Mouse (Mus musculus) layer of hippocampus, postnatal 14 days (tissue): Measurements from ENCODE around the gene Ncapd2. TPM values are rescaled to one million over a fixed set of nuclear protein-coding genes. Genes with fewer than 3 reads are reported as not detected.

ENCODE experiments used
- microRNA-seq, 2 experiments: library from miRNA; unstranded; fragments of <30 nt; microRNA quantifications; one replicate each; pipeline ENCODE4 v1.2.0; 2021
- total RNA-seq, 2 experiments: library from RNA; stranded (reverse); gene quantifications; 2 replicates each; pipeline ENCODE4 v1.2.3; 2021

Gene Ncapd2
- total RNA-seq, 2 experiments from 2014 or later: 26.8 to 29.8 TPM

Small RNAs within 50 kb of the gene (microRNA-seq; reads per million reads assigned to microRNA genes)
- gene Mir3098 (0.28 to 1.6 reads per million in 2 experiments), gene Mir8113 (0 reads per million in 2 experiments)

Other genes starting within 250 kb of the Ncapd2 start
- 100 to 1,000 TPM; 125 to 128 TPM for gene Cops7a, start 226.2 kb downstream of the Ncapd2 start, total RNA-seq
- 100 to 1,000 TPM; 119 to 120 TPM for gene Pianp, start 195.0 kb downstream of the Ncapd2 start, total RNA-seq
- 10 to 100 TPM; 41.9 to 49.2 TPM for gene Zfp384, start 182.6 kb downstream of the Ncapd2 start, total RNA-seq
- 10 to 100 TPM; 62.5 to 62.6 TPM for gene Ing4, start 151.9 kb downstream of the Ncapd2 start, total RNA-seq
- 1 to 10 TPM; 6.2 to 8.1 TPM for gene Acrbp, start 142.0 kb downstream of the Ncapd2 start, total RNA-seq
- 1 to 10 TPM in 1 of 2 experiments, under 1 TPM in 1; 0.94 to 1.6 TPM for gene Lpar5, start 123.8 kb downstream of the Ncapd2 start, total RNA-seq
- gene Chd4, start 95.7 kb downstream of the Ncapd2 start, total RNA-seq: 100 to 1,000 TPM; 173 to 193 TPM
- gene Nop2, start 59.8 kb downstream of the Ncapd2 start, total RNA-seq: 10 to 100 TPM; 29.2 to 30.5 TPM
- gene Iffo1, start 46.5 kb downstream of the Ncapd2 start, total RNA-seq: 10 to 100 TPM; 64.7 to 73.2 TPM
- gene Gapdh, start 25.2 kb downstream of the Ncapd2 start, total RNA-seq: 1,000 to 10,000 TPM; 2,098 to 2,176 TPM
- gene Mrpl51, start 100 bp upstream of the Ncapd2 start, total RNA-seq: 10 to 100 TPM; 67.7 to 74.4 TPM
- 10 to 100 TPM; 49.3 to 62.7 TPM for gene Vamp1, start 23.9 kb upstream of the Ncapd2 start, total RNA-seq
- 1 to 10 TPM; 2.9 to 3.1 TPM for gene Tapbpl, start 40.2 kb upstream of the Ncapd2 start, total RNA-seq
- not detected for gene Cd27, start 45.3 kb upstream of the Ncapd2 start, total RNA-seq
- gene Tuba3a, start 94.3 kb upstream of the Ncapd2 start, total RNA-seq: not detected
- gene Ltbr, start 122.2 kb upstream of the Ncapd2 start, total RNA-seq: 10 to 100 TPM in 1 of 2 experiments, 1 to 10 TPM in 1; 9.8 to 13.3 TPM
- gene Scnn1a, start 129.0 kb upstream of the Ncapd2 start, total RNA-seq: 1 to 10 TPM; 2.8 to 4.1 TPM
- gene Tnfrsf1a, start 157.7 kb upstream of the Ncapd2 start, total RNA-seq: 10 to 100 TPM; 12.8 to 15.2 TPM
- gene Plekhg6, start 189.1 kb upstream of the Ncapd2 start, total RNA-seq: not detected